Mouse (Mus musculus) intestine, embryonic 14.5 days (tissue): ENCODE measurements around the gene Nipa2. TPM values are rescaled to one million over a fixed set of nuclear protein-coding genes. Genes with fewer than 3 reads are reported as not detected.

Experiments used
- ATAC-seq: fragments of 200-750 bp; cut with Nextera tagmentation; replicated peaks from 2 replicates; pipeline ENCODE4 v1.8.0; 2017; ENCODE audit warnings: low read depth, moderate number of reproducible peaks, moderate TSS enrichment, moderate library complexity; ENCODE audit not compliant: low FRiP score, low TSS enrichment
- DNase-seq: peaks from one replicate; pipeline ENCODE4 v3.0.0-alpha.2; 2018; ENCODE audit warnings: low spot score
- H3K27ac ChIP-seq: fragments of 300-500 bp; sonication (generic); 2 replicates; pipeline ENCODE4 v1.5.1; 2014; ENCODE audit warnings: low read depth, mild to moderate bottlenecking, control low read depth
- H3K27me3 ChIP-seq: fragments of 300-500 bp; sonication (generic); replicated peaks from 2 replicates; pipeline ENCODE4 v1.6.1; 2014; ENCODE audit warnings: low read length, control low read depth; ENCODE audit not compliant: control insufficient read depth, insufficient read depth
- H3K36me3 ChIP-seq: fragments of 300-500 bp; sonication (generic); 2 replicates; pipeline ENCODE4 v1.6.1; 2014; ENCODE audit warnings: low read length, control low read depth; ENCODE audit not compliant: control insufficient read depth, insufficient read depth
- H3K4me1 ChIP-seq: fragments of 300-500 bp; sonication (generic); replicated peaks from 2 replicates; pipeline ENCODE4 v1.6.1; 2014; ENCODE audit warnings: low read length, control low read depth, mixed read lengths; ENCODE audit not compliant: control insufficient read depth, insufficient read depth
- H3K4me2 ChIP-seq: fragments of 300-500 bp; sonication (generic); 2 replicates; pipeline ENCODE4 v1.6.1; 2014; ENCODE audit warnings: low read length
- H3K4me3 ChIP-seq: fragments of 300-500 bp; sonication (generic); 2 replicates; pipeline ENCODE4 v1.5.1; 2014; ENCODE audit warnings: low read depth, low read length, control low read depth, mixed read lengths
- H3K9ac ChIP-seq: fragments of 300-500 bp; sonication (generic); 2 replicates; pipeline ENCODE4 v1.6.1; 2014; ENCODE audit warnings: mild to moderate bottlenecking, low read length
- H3K9me3 ChIP-seq: fragments of 300-500 bp; sonication (generic); 2 replicates; pipeline ENCODE4 v1.6.1; 2016; ENCODE audit warnings: low read length, control low read depth; ENCODE audit not compliant: control insufficient read depth
- WGBS: fragments of 180-500 bp; shearing (Covaris S2); extraction: QIAGEN DNeasy Blood & Tissue Kit; methylation state at CpG from one replicate; pipeline ENCODE4 v1.1.7; 2014; 5-methylcytosine and 5-hydroxymethylcytosine counted together
- polyA plus RNA-seq: library from polyadenylated mRNA; unstranded; fragments of >200 nt; fragmentation: Nextera tagmentation; extraction: Ambion mirVana; gene quantifications from 2 replicates; pipeline ENCODE4 v1.2.1, GENCODE M21; 2014

Gene Nipa2
- polyA plus RNA-seq, 1 experiment from 2014 or later: 54.5 TPM

GRCm38 (mm10) chr7:55960506-55960905, 1.8 kb downstream of the Nipa2 start:
- no peak overlapping the region for H3K27ac ChIP-seq
- H3K4me3 ChIP-seq: no peak overlapping the region
- H3K9ac ChIP-seq: no peak overlapping the region
- H3K27me3 ChIP-seq: no peaks in the 10 kb centered on the region
- no peaks in the 10 kb centered on the region; the same call in 1 of the 2 replicates for H3K4me1 ChIP-seq
- WGBS: 98% methylated on average over 1 of the region's 1 CpGs
- H3K36me3 ChIP-seq: peaks cover 3% of the 10 kb centered on the region
- H3K4me2 ChIP-seq: no peak overlapping the region
- H3K9me3 ChIP-seq: no peaks in the 10 kb centered on the region
- DNase-seq: no peak
- no peak for ATAC-seq

- Histone ChIP-seq H3K4me1 (no peaks in the 10 kb centered on the region; the same call in 1 of the 2 replicates), H3K36me3 (peaks cover 5% of the 10 kb centered on the region), H3K9ac (no peak overlapping the region), H3K27ac (no peak overlapping the region), H3K9me3 (no peaks in the 10 kb centered on the region), H3K27me3 (no peaks in the 10 kb centered on the region), H3K4me2 (no peak overlapping the region), H3K4me3 (no peak overlapping the region)
- no peak for DNase-seq
- 94% methylated on average over 3 of the region's 3 CpGs for WGBS
- ATAC-seq: no peak
These were observed 2.5 kb downstream of the Nipa2 start for GRCm38 (mm10) chr7:55959801-55960200.

- H3K4me3 ChIP-seq: no peak overlapping the region
- H3K9me3 ChIP-seq: peaks cover 5% of the 10 kb centered on the region; the same call in 1 of the 2 replicates
- DNase-seq: no peak
- H3K27me3 ChIP-seq: no peaks in the 10 kb centered on the region
- WGBS: 93% methylated on average over 4 of the region's 4 CpGs
- H3K4me2 ChIP-seq: no peak overlapping the region
- no peak overlapping the region for H3K27ac ChIP-seq
- H3K4me1 ChIP-seq: no peaks in the 10 kb centered on the region; the same call in 1 of the 2 replicates
- H3K9ac ChIP-seq: no peak overlapping the region
- peaks cover 15% of the 10 kb centered on the region for H3K36me3 ChIP-seq
- ATAC-seq: no peak
These were observed 4.4 kb downstream of the Nipa2 start for GRCm38 (mm10) chr7:55957916-55958315.

GRCm38 (mm10) chr7:55957178-55957577, 5.1 kb downstream of the Nipa2 start:
- no peak for DNase-seq
- 93% methylated on average over 3 of the region's 3 CpGs for WGBS
- peaks cover 15% of the 10 kb centered on the region for H3K36me3 ChIP-seq
- peaks cover 5% of the 10 kb centered on the region; the same call in 1 of the 2 replicates for H3K9me3 ChIP-seq
- no peak overlapping the region for H3K4me2 ChIP-seq
- ATAC-seq: no peak
- H3K27me3 ChIP-seq: no peaks in the 10 kb centered on the region
- no peak overlapping the region for H3K27ac ChIP-seq
- no peak overlapping the region for H3K9ac ChIP-seq
- no peak overlapping the region for H3K4me3 ChIP-seq
- H3K4me1 ChIP-seq: no peaks in the 10 kb centered on the region; the same call in 1 of the 2 replicates

GRCm38 (mm10) chr7:55956054-55956453, 6.2 kb downstream of the Nipa2 start:
- Histone ChIP-seq H3K9ac (no peak overlapping the region), H3K27me3 (no peaks in the 10 kb centered on the region), H3K4me2 (no peak overlapping the region), H3K4me1 (no peaks in the 10 kb centered on the region; the same call in 1 of the 2 replicates), H3K36me3 (peaks cover 15% of the 10 kb centered on the region), H3K27ac (no peak overlapping the region), H3K9me3 (peaks cover 5% of the 10 kb centered on the region; the same call in 1 of the 2 replicates), H3K4me3 (no peak overlapping the region)
- ATAC-seq (no peak), DNase-seq (no peak)
- 97% methylated on average over 2 of the region's 2 CpGs for WGBS

GRCm38 (mm10) chr7:55938341-55938740, 23.9 kb downstream of the Nipa2 start:
- Histone ChIP-seq H3K9me3 (no peaks in the 10 kb centered on the region), H3K36me3 (peaks cover 25% of the 10 kb centered on the region), H3K27ac (no peak overlapping the region), H3K27me3 (no peaks in the 10 kb centered on the region), H3K4me2 (no peak overlapping the region), H3K9ac (no peak overlapping the region), H3K4me3 (no peak overlapping the region), H3K4me1 (no peaks in the 10 kb centered on the region)
- DNase-seq: no peak
- 92% methylated on average over 4 of the region's 4 CpGs for WGBS
- no peak for ATAC-seq

GRCm38 (mm10) chr7:55935025-55935424, 27.3 kb downstream of the Nipa2 start:
- H3K4me2 ChIP-seq: no peak overlapping the region
- H3K9me3 ChIP-seq: no peaks in the 10 kb centered on the region
- H3K36me3 ChIP-seq: peaks cover 42% of the 10 kb centered on the region
- no peak for ATAC-seq
- 98% methylated on average over 2 of the region's 2 CpGs for WGBS
- no peaks in the 10 kb centered on the region for H3K27me3 ChIP-seq
- DNase-seq: no peak
- no peaks in the 10 kb centered on the region for H3K4me1 ChIP-seq
- H3K4me3 ChIP-seq: no peak overlapping the region
- no peak overlapping the region for H3K27ac ChIP-seq
- H3K9ac ChIP-seq: no peak overlapping the region

GRCm38 (mm10) chr7:55928649-55929048, 33.6 kb downstream of the Nipa2 start:
- ATAC-seq: no peak
- Histone ChIP-seq H3K27me3 (no peaks in the 10 kb centered on the region), H3K36me3 (peaks cover 74% of the 10 kb centered on the region), H3K4me2 (no peak overlapping the region), H3K4me3 (no peak overlapping the region), H3K4me1 (no peaks in the 10 kb centered on the region), H3K9ac (no peak overlapping the region), H3K9me3 (no peaks in the 10 kb centered on the region), H3K27ac (no peak overlapping the region)
- DNase-seq: no peak
- 75% methylated on average over 2 of the region's 2 CpGs for WGBS

- Histone ChIP-seq H3K9me3 (no peaks in the 10 kb centered on the region), H3K27me3 (no peaks in the 10 kb centered on the region), H3K4me1 (no peaks in the 10 kb centered on the region), H3K4me3 (no peak overlapping the region), H3K36me3 (peaks cover 80% of the 10 kb centered on the region), H3K4me2 (no peak overlapping the region), H3K9ac (no peak overlapping the region), H3K27ac (no peak overlapping the region)
- 89% methylated on average over 4 of the region's 4 CpGs for WGBS
- DNase-seq (no peak), ATAC-seq (no peak)
These were observed 35.0 kb downstream of the Nipa2 start for GRCm38 (mm10) chr7:55927262-55927661.
